Mouse (Mus musculus): ENCODE results near the gene Cct3.

GRCm38 (mm10) chr3:88331282-88331681, 34.4 kb downstream of the Cct3 start:
- TF ChIP-seq CTCF (IDR thresholded peaks at IDR 0.05; ENCODE audit: control insufficient read depth, insufficient read depth, low read length): peak; percentile 86
- no peak for TF ChIP-seq POLR2A (IDR thresholded peaks at IDR 0.05; ENCODE audit: borderline replicate concordance, control insufficient read depth, low read depth, low read length)

All from bone marrow, adult 2 months (tissue).